Mouse (Mus musculus) heart, embryonic 15.5 days (tissue): ENCODE data around the gene Ttc41. TPM values are rescaled to one million over a fixed set of nuclear protein-coding genes. Genes with fewer than 3 reads are reported as not detected.

ENCODE experiments used
- ATAC-seq: fragments of 200-750 bp; cut with Nextera tagmentation; replicated peaks from 2 replicates; pipeline ENCODE4 v1.8.0; 2017; ENCODE audit warnings: low read depth, moderate TSS enrichment; ENCODE audit not compliant: insufficient number of reproducible peaks, insufficient read depth, low FRiP score
- H3K27ac ChIP-seq: fragments of 300-500 bp; sonication (generic); 2 replicates; pipeline ENCODE4 v1.5.1; 2015; ENCODE audit warnings: mild to moderate bottlenecking, inconsistent platforms
- H3K27me3 ChIP-seq: fragments of 300-500 bp; sonication (generic); 2 replicates; pipeline ENCODE4 v1.6.1; 2015; ENCODE audit warnings: inconsistent platforms
- H3K36me3 ChIP-seq: fragments of 300-500 bp; sonication (generic); 2 replicates; pipeline ENCODE4 v1.6.1; 2015; ENCODE audit warnings: mild to moderate bottlenecking, inconsistent platforms
- H3K4me1 ChIP-seq: fragments of 300-500 bp; sonication (generic); replicated peaks from 2 replicates; pipeline ENCODE4 v1.6.1; 2015; ENCODE audit warnings: inconsistent platforms
- H3K4me2 ChIP-seq: fragments of 300-500 bp; sonication (generic); 2 replicates; pipeline ENCODE4 v1.6.1; 2015; ENCODE audit warnings: inconsistent platforms, mild to moderate bottlenecking, moderate library complexity
- H3K4me3 ChIP-seq: fragments of 300-500 bp; sonication (generic); 2 replicates; pipeline ENCODE4 v1.5.1; 2015; ENCODE audit warnings: mild to moderate bottlenecking, inconsistent platforms
- H3K9ac ChIP-seq: fragments of 300-500 bp; sonication (generic); 2 replicates; pipeline ENCODE4 v1.6.1; 2015; ENCODE audit warnings: mild to moderate bottlenecking, inconsistent platforms
- H3K9me3 ChIP-seq: fragments of 300-500 bp; sonication (generic); replicated peaks from 2 replicates; pipeline ENCODE4 v1.6.1; 2016; ENCODE audit warnings: inconsistent platforms
- WGBS: fragments of 180-500 bp; shearing (Covaris S2); methylation state at CpG from one replicate; pipeline ENCODE4 v1.1.7; 2015; ENCODE audit warnings: mixed read lengths; 5-methylcytosine and 5-hydroxymethylcytosine counted together
- polyA plus RNA-seq: library from polyadenylated mRNA; unstranded; fragments of >200 nt; fragmentation: Nextera tagmentation; extraction: Ambion mirVana; gene quantifications from 2 replicates; pipeline ENCODE4 v1.2.1, GENCODE M21; 2015

The Ttc41 gene
- polyA plus RNA-seq, 1 experiment from 2014 or later, result 1.4 TPM

DNA sequence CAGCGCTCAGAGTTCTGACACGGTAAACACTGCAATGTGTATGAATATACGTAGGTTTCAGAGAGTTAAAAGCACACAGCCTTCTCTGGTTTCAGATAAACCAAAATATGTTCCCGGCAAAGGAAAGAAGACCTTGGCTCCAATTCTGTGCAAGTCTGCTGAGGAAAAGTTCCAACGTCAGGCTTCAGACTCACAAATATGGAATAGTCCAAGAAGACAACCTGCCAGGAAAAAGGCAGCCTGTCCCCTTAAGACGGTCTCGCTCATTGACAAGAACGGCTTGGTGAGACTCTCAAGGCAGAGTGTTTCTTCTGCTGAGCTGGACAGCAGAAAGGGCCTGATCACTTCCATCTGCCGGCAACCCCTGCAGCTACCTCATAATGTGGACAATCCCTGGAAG is 70.7 kb downstream of the Ttc41 start:
- peaks cover 30% of the 10 kb centered on the region for H3K4me1 ChIP-seq
- WGBS, result 62% methylated on average over 9 of the region's 9 CpGs
- 0 out of 2 replicates have a peak overlapping the region, but pooled peaks have one; percentile 16 for H3K27ac ChIP-seq
- H3K27me3 ChIP-seq, result no peaks in the 10 kb centered on the region
- no peaks in the 10 kb centered on the region for H3K36me3 ChIP-seq
- H3K4me2 ChIP-seq, result no peak overlapping the region
- no peak overlapping the region for H3K9ac ChIP-seq
- no peak overlapping the region for H3K4me3 ChIP-seq
- ATAC-seq, result no peak
- no peaks in the 10 kb centered on the region for H3K9me3 ChIP-seq

DNA sequence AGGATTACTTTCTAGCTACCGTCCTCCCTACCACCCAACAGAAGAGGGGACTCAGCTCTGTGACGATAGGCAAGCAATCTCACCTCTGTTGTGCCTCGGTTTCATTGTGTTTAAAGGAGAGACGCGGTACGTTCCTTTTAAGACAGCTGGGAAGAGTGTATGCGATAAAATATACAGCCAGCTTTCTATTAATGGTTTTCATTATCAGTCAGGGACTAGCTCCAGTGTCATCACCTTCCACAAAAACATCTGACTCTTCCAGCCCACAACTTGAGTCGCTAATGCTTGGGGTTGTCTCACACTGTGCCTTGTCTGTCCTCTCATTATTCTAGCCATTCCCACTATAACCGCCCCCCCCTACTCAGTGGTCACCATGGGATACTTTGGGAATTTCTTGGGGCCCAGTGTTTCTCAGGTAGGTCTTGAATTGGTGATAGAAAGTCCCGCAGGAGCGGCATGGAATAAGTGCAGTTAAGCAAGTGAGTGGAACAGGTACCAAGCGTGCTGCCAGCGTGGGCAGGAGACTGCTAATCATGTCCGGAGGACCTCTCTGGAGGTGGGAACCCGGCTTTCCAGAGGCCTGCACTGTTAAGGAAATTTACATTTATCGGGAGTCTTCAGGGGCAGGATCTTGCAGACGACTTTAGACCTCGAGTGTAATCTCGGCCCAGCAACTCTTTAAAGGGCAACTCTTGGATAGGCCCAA is 72.2 kb downstream of the Ttc41 start:
- no peaks in the 10 kb centered on the region for H3K36me3 ChIP-seq
- WGBS, result 21% methylated on average over 19 of the region's 19 CpGs
- peak overlapping the region; percentile 57 for H3K9ac ChIP-seq
- ATAC-seq, result no peak
- no peaks in the 10 kb centered on the region for H3K27me3 ChIP-seq
- peak overlapping the region; percentile 80 for H3K4me3 ChIP-seq
- peak overlapping the region; percentile 95 for H3K4me2 ChIP-seq
- peak overlapping the region; percentile 93 for H3K27ac ChIP-seq
- peaks cover 40% of the 10 kb centered on the region for H3K4me1 ChIP-seq
- H3K9me3 ChIP-seq, result no peaks in the 10 kb centered on the region

DNA sequence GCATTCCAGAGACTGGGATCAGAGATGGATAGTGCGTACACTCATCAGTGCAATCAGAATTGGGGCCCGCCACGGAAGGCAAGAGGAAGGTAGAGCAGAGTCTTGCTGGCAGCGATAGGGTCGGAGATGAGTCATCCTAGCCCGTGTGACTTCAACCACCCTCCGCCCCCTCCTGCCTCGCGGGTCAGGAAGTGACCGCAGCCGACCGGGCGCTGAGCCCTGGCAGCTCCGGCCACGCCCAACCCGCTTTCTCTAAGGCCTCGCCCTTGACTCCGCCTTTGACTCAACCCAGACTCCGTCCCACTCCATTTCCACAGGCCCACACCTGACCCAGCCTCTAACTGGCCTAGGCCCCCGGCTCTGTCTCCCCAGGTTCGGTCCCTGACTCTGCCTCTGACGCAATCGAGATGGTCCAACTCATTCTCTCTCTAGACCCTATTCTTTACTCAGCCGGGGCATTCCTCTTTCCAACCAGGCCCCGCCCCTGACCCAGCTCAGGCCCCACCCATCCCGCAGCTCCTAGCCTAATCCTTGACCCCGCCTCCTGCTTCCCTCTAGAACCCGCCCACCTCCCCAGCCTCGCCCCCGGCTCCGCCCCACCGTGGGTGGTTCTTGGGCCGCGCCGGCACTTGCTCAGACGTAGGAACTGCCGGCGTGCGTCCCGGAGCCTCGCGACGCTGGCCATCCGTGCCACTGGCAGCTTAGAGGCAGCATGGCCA is 72.9 kb downstream of the Ttc41 start, which contains the start of gene Nt5dc3:
Nt5dc3 (plus strand) TSS at position 608 of the 719 bp plus-strand sequence.
- peaks cover 46% of the 10 kb centered on the region for H3K4me1 ChIP-seq
- under 1% methylated on average over 43 of the region's 44 CpGs for WGBS
- no peaks in the 10 kb centered on the region for H3K36me3 ChIP-seq
- no peaks in the 10 kb centered on the region for H3K9me3 ChIP-seq
- H3K27ac ChIP-seq, result peak within 1 kb of the TSS; percentile 93
- H3K4me2 ChIP-seq, result peak within 1 kb of the TSS; percentile 95
- no peaks in the 10 kb centered on the region for H3K27me3 ChIP-seq
- H3K9ac ChIP-seq, result peak within 1 kb of the TSS; percentile 90
- H3K4me3 ChIP-seq, result peak within 1 kb of the TSS; percentile 80
- peak; percentile 93 for ATAC-seq

DNA sequence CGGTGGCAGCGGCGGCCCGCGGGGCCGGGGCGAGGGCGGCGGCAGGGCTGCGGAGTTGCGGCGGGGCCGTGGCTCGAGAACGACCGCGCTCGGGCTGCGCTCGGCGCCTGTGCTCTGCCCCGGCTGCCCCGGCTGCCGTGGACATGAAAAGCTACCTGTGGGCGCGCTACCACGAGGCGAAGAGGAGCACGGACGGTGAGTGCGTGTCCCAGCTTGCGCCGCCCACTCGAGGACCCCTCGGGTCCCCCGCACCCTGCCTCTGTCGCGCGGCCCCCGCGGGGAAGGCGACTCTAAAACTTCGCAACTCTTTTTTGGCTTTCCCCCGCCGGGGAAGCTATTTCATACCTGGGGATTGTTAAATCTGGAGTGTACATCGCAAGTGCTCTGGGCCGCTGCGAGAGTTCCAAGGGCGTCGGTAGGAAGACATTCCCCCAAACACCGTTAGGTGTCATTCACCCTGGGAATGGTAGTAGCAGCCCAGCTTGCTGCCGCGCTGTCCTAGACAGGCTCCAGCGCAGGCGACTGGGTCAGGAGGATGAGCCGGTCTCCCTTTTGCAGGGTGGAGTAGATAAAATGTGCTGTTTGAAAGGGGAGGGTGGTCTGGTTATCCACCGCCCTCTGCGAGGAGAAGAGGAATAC is 73.6 kb downstream of the Ttc41 start:
- no peaks in the 10 kb centered on the region for H3K36me3 ChIP-seq
- H3K9ac ChIP-seq, result peak overlapping the region; percentile 90
- peaks cover 47% of the 10 kb centered on the region for H3K4me1 ChIP-seq
- peak overlapping the region; percentile 93 for H3K27ac ChIP-seq
- H3K4me2 ChIP-seq, result peak overlapping the region; percentile 95
- H3K4me3 ChIP-seq, result peak overlapping the region; percentile 80
- H3K9me3 ChIP-seq, result no peaks in the 10 kb centered on the region
- under 1% methylated on average over 57 of the region's 58 CpGs for WGBS
- no peaks in the 10 kb centered on the region for H3K27me3 ChIP-seq
- ATAC-seq, result peak; percentile 31

DNA sequence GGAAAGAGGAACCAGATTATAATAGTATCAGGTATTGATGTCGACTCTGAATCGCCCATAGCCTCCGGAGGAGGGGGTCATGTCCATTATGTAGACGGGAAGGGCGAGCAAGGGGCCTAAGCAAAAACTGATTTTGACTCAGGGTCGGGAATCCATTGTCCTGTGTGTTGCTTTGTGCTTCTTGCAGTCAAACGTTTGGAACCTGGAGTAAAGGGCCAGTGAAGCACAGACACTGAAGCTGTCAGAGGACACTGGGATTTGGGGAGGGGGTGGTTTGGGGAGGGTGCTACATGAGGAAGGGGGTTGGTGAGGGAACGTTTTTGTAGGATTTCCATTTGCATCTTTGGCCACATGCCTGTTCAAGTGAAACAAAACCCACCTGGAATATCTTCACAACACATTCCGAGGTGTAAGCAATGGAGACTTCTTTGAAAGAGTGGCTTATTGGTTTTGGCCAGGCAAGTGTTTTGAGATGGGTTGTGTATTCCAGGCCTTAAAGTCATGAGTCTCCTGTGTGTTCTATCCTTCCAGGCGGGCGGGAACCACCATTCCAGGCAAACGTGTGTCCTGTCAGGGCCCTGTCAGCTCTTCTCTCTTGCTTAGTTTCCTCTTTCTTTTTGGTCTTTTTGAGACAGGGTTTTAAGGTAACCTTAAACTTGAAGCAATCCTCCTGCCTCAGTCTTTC is 74.3 kb downstream of the Ttc41 start:
- 19% methylated on average over 12 of the region's 12 CpGs for WGBS
- peaks cover 51% of the 10 kb centered on the region for H3K4me1 ChIP-seq

DNA sequence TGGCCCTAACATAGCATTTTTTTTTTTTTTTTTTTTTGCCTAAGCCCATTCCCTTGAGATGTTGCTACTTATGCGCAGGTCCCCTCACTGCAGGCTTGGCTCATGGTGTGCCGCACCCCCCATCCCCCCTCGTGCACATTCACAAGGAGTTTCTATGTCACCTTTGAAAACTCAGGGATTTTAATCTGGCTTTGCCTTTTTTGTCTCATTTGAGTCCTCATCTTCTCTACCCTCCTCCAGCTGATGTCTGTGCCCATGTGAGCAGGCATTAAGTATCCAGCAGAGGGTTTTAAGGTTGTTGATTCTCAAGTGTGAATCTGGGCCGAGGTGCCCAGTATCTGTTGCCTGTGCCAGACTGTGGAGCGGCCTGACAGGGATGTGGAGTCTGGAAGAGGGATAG is 76.0 kb downstream of the Ttc41 start:
- Histone ChIP-seq H3K27ac (0 out of 2 replicates have a peak overlapping the region, but pooled peaks have one; percentile 20), H3K4me3 (no peak overlapping the region), H3K9me3 (no peaks in the 10 kb centered on the region), H3K27me3 (no peaks in the 10 kb centered on the region), H3K4me1 (peaks cover 54% of the 10 kb centered on the region), H3K4me2 (no peak overlapping the region), H3K36me3 (no peaks in the 10 kb centered on the region), H3K9ac (no peak overlapping the region)
- no peak for ATAC-seq
- 59% methylated on average over 5 of the region's 5 CpGs for WGBS

More for the DNA sequence above, 74.3 kb downstream of the Ttc41 start:
- Histone ChIP-seq H3K4me2 (peak overlapping the region; percentile 95), H3K4me3 (peak overlapping the region; percentile 80), H3K27ac (peak overlapping the region; percentile 93), H3K9ac (peak overlapping the region; percentile 90), H3K9me3 (no peaks in the 10 kb centered on the region), H3K27me3 (no peaks in the 10 kb centered on the region), H3K36me3 (no peaks in the 10 kb centered on the region)
- no peak for ATAC-seq

DNA sequence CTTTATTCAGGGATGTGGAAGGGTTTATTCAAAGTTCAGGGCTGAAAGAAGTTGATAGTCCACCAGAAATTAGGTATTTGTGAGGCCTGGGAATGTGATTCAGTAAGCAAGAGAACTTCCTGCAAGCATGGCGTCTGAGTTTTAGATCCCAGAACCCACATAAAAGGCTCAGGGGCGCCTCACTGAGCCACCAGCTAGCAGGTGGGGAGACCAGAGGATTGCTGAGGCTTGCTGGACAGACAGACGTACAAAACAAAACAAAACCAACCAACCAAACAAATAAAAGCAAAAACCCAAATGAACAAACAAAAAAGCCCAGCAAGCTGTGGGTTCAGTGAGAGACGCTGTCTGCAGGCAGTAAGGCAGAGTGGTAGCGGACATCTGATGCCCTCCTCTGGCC is 77.0 kb downstream of the Ttc41 start:
- Histone ChIP-seq H3K4me1 (peaks cover 47% of the 10 kb centered on the region), H3K4me3 (no peak overlapping the region), H3K4me2 (no peak overlapping the region), H3K9ac (no peak overlapping the region), H3K36me3 (no peaks in the 10 kb centered on the region), H3K9me3 (no peaks in the 10 kb centered on the region), H3K27me3 (no peaks in the 10 kb centered on the region), H3K27ac (no peak overlapping the region)
- no peak for ATAC-seq
- 77% methylated on average over 5 of the region's 5 CpGs for WGBS

DNA sequence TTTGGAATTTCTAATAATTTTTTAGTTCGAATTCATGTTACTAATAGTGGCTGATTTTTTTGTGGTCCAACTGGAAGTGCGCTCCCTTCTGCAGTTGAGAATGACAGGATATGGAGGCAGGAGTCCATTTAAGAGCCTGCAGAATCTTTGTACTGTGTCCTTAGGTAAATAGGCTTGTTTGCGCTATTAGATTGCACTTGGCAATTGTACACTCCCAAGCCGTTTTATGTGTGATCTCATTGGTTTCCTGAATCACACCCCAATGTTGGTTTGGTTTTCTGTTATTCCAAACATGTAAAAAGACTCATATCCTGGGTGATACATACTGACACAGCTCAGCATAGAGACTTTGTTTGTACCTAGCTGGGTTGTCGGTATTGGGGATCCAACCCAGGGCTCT is 78.0 kb downstream of the Ttc41 start:
- Histone ChIP-seq H3K27me3 (no peaks in the 10 kb centered on the region), H3K36me3 (no peaks in the 10 kb centered on the region), H3K27ac (no peak overlapping the region), H3K4me2 (no peak overlapping the region), H3K4me1 (peaks cover 49% of the 10 kb centered on the region), H3K4me3 (no peak overlapping the region), H3K9ac (no peak overlapping the region), H3K9me3 (no peaks in the 10 kb centered on the region)
- WGBS, result 83% methylated on average over 5 of the region's 5 CpGs
- ATAC-seq, result no peak

DNA sequence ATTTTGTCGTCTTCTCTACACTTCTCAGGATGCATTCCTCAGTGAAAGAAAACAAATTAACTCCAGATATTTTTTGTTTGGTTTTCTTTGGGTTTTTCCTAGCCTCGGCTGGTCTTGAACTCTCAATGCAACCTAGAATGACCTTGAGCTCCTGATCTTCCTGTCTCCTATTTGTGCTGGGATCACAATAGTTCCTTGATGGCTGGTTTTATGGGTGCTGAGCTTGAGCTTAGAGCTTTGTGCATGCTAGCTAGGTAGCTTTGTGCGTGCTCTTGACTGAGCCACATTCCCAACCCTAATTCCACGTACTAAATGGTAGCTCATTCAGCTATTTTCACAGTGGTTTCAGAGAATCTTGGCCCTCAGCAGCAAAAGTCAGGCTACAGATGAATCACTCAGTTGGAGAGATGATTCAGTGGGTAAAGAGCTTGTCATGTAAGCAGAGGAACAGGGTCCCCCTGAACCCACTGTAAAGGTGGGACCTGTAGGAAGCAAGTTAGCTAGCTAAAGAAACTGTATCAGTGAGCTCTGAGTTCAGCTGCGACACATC is 78.6 kb downstream of the Ttc41 start:
- no peak overlapping the region for H3K27ac ChIP-seq
- ATAC-seq, result no peak
- no peak overlapping the region for H3K9ac ChIP-seq
- H3K9me3 ChIP-seq, result no peaks in the 10 kb centered on the region
- no peak overlapping the region for H3K4me2 ChIP-seq
- no peak overlapping the region for H3K4me3 ChIP-seq
- no peaks in the 10 kb centered on the region for H3K36me3 ChIP-seq
- H3K27me3 ChIP-seq, result no peaks in the 10 kb centered on the region
- WGBS, result 83% methylated on average over 5 of the region's 5 CpGs
- peaks cover 50% of the 10 kb centered on the region for H3K4me1 ChIP-seq

DNA sequence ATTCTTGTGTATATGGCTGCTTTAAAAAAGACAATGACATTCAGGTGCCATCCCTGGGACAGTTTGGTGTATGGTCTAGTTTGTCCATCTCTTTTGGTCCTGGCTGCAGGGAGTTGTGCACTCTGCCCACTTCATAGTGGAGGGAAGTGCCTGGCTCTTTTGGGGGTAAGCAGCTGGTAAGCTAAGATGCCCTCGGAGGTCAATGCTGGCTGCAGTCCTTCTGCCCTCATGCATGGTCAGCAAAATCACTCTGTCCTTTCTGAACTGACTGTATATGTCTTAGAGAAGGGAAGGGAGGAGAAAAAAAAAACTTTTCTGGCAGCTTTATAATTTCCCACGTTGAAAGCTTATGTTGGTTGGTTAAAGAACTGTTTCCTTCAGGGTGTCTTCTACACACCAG is 79.8 kb downstream of the Ttc41 start:
- H3K4me3 ChIP-seq, result no peak overlapping the region
- no peak overlapping the region for H3K9ac ChIP-seq
- no peak overlapping the region for H3K27ac ChIP-seq
- no peak for ATAC-seq
- WGBS, result 66% methylated on average over 2 of the region's 2 CpGs
- no peaks in the 10 kb centered on the region for H3K36me3 ChIP-seq
- no peaks in the 10 kb centered on the region for H3K9me3 ChIP-seq
- H3K27me3 ChIP-seq, result no peaks in the 10 kb centered on the region
- H3K4me1 ChIP-seq, result peaks cover 44% of the 10 kb centered on the region
- H3K4me2 ChIP-seq, result no peak overlapping the region

DNA sequence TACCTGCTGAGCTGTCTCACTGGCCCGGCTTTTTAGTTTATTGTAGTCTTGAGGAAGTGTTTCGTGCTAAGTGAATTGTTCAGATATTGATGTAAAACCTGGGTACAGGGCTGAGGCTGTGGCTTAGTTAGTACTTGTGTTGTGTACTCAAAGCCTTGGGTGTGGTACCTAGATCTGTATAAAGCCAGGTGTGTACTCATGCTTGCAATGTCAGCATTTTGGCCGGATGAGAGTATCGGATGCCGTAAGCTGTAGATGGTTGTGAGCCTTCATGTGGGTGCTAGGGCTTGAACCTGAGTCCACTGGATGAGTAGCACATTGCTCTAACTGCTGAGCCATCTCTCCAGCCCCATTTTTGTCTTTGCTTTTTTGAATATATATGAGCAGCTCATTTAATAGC is 80.5 kb downstream of the Ttc41 start:
- H3K36me3 ChIP-seq, result no peaks in the 10 kb centered on the region
- 89% methylated on average over 5 of the region's 5 CpGs for WGBS
- ATAC-seq, result no peak
- no peak overlapping the region for H3K4me2 ChIP-seq
- no peaks in the 10 kb centered on the region for H3K9me3 ChIP-seq
- no peak overlapping the region for H3K9ac ChIP-seq
- H3K4me1 ChIP-seq, result peaks cover 41% of the 10 kb centered on the region
- H3K4me3 ChIP-seq, result no peak overlapping the region
- no peak overlapping the region for H3K27ac ChIP-seq
- H3K27me3 ChIP-seq, result no peaks in the 10 kb centered on the region
